Mouse (Mus musculus) small intestine, adult 2 months (tissue): ENCODE results near the gene Cpa2. TPM values are rescaled to one million over a fixed set of nuclear protein-coding genes. Genes with fewer than 3 reads are reported as not detected.

Experiments used
- H3K27ac ChIP-seq: fragments of 200-500 bp; 2 replicates; pipeline ENCODE4 v1.5.1; 2012; ENCODE audit warnings: low read depth, low read length, control low read depth, inconsistent platforms; ENCODE audit not compliant: insufficient read depth
- H3K27me3 ChIP-seq: fragments of 200-500 bp; 2 replicates; pipeline ENCODE4 v1.6.1; 2012; ENCODE audit warnings: mild to moderate bottlenecking, moderate library complexity, low read length, inconsistent platforms; ENCODE audit not compliant: control insufficient read depth, insufficient read depth
- H3K36me3 ChIP-seq: fragments of 200-500 bp; 2 replicates; pipeline ENCODE4 v1.6.1; 2012; ENCODE audit warnings: mild to moderate bottlenecking, low read length, control low read depth, inconsistent platforms; ENCODE audit not compliant: control insufficient read depth, insufficient read depth
- H3K4me1 ChIP-seq: fragments of 200-500 bp; 2 replicates; pipeline ENCODE4 v1.6.1; 2012; ENCODE audit warnings: low read length, inconsistent platforms, mixed read lengths; ENCODE audit not compliant: control insufficient read depth, insufficient read depth, insufficient read length
- H3K4me3 ChIP-seq: fragments of 200-500 bp; 2 replicates; pipeline ENCODE4 v1.5.1; 2012; ENCODE audit warnings: low read depth, mild to moderate bottlenecking, control low read depth, inconsistent platforms, low read length, moderate library complexity
- CTCF ChIP-seq: fragments of 200-500 bp; IDR thresholded peaks from 2 replicates; pipeline ENCODE4 v1.5.1; 2012; ENCODE audit warnings: low read depth, mild to moderate bottlenecking, control low read depth, inconsistent platforms, low read length, moderate library complexity, mixed read lengths; ENCODE audit not compliant: insufficient replicate concordance, insufficient read length; ENCODE audit errors: extremely low read depth
- POLR2A ChIP-seq: fragments of 200-500 bp; IDR thresholded peaks from 2 replicates; pipeline ENCODE4 v1.6.1; 2012; ENCODE audit warnings: low read depth, mild to moderate bottlenecking, control low read depth, inconsistent platforms, low read length, moderate library complexity
- WGBS: fragments of 180-500 bp; shearing (Covaris S2); methylation state at CpG from one replicate; pipeline ENCODE4 v1.1.7; 2018; 5-methylcytosine and 5-hydroxymethylcytosine counted together
- polyA plus RNA-seq: library from polyadenylated mRNA; depleted of rRNA; stranded (reverse); fragments of >200 nt; gene quantifications from 2 replicates; pipeline ENCODE4 v1.2.3, GENCODE M21; 2012

Gene Cpa2
- polyA plus RNA-seq, 1 experiment: 0.90 TPM

GRCm38 (mm10) chr6:30553381-30554010 is 12.1 kb downstream of the Cpa2 start:
- Histone ChIP-seq H3K4me1 (no peaks in the 10 kb centered on the region), H3K4me3 (no peak overlapping the region), H3K27me3 (no peaks in the 10 kb centered on the region), H3K27ac (no peak overlapping the region), H3K36me3 (no peaks in the 10 kb centered on the region)
- TF ChIP-seq POLR2A (no peak), CTCF (no peak)
- 84% methylated on average over 7 of the region's 7 CpGs for WGBS

- H3K27me3 ChIP-seq: no peaks in the 10 kb centered on the region
- H3K4me1 ChIP-seq: no peaks in the 10 kb centered on the region
- H3K27ac ChIP-seq: no peak overlapping the region
- H3K4me3 ChIP-seq: no peak overlapping the region
- no peaks in the 10 kb centered on the region for H3K36me3 ChIP-seq
- TF ChIP-seq CTCF (no peak), POLR2A (no peak)
- WGBS: 83% methylated on average over 5 of the region's 5 CpGs
Observed at GRCm38 (mm10) chr6:30554092-30554491, 12.7 kb downstream of the Cpa2 start.

- WGBS: 96% methylated on average over 5 of the region's 5 CpGs
- no peak overlapping the region for H3K4me3 ChIP-seq
- no peaks in the 10 kb centered on the region for H3K27me3 ChIP-seq
- H3K4me1 ChIP-seq: no peaks in the 10 kb centered on the region
- no peaks in the 10 kb centered on the region for H3K36me3 ChIP-seq
- TF ChIP-seq CTCF (no peak), POLR2A (no peak)
- no peak overlapping the region for H3K27ac ChIP-seq
Observed at GRCm38 (mm10) chr6:30554621-30555170, 13.3 kb downstream of the Cpa2 start.

DNA sequence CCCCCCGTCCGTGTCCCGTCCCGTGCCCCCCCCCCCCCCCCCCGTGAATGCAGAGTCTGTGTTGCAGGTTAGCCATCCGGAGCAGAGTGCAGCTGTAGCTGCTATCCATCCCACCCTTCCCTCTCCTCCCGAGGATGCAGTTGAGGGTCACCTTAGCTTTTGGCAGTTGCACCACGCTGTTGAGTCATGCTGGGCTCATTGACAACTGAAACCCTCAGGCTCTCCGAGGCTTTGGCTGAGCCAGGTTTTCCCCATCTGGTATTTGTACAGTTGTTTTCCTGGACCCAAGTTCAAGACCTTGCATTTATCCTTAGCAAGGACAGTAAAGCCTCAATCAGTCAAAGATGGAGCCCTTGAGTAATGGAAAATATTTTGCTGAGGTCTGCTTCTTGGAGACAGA is 14.7 kb downstream of the Cpa2 start:
- no peak for TF ChIP-seq CTCF
- TF ChIP-seq POLR2A: no peak

DNA sequence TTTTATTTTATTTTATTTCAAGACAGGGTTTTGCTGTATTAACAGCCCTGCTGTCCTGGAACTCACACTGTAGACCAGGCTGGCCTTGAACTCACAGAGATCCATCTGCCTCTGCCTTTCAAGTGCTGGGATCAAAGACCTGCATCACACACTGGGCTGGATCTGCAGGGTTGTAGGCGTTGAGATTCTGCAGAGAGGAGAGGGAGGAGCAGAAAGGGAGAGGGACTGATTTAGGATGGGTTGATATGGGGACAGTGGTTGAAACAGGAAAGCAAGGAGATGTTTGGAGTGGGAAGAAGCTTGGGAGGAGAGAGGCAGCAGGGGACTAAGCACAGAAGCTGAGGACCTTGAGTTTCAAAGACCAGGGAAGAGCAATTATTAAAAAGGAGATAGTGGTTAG is 18.3 kb downstream of the Cpa2 start:
- Histone ChIP-seq H3K36me3 (no peaks in the 10 kb centered on the region), H3K4me1 (no peaks in the 10 kb centered on the region), H3K27ac (no peak overlapping the region), H3K4me3 (no peak overlapping the region), H3K27me3 (no peaks in the 10 kb centered on the region)
- TF ChIP-seq CTCF (no peak), POLR2A (no peak)
- 58% methylated on average over 1 of the region's 1 CpGs for WGBS

More for the DNA sequence above, 14.7 kb downstream of the Cpa2 start:
- 61% methylated on average over 5 of the region's 9 CpGs for WGBS
- Histone ChIP-seq H3K4me1 (no peaks in the 10 kb centered on the region), H3K27ac (no peak overlapping the region), H3K27me3 (no peaks in the 10 kb centered on the region), H3K4me3 (no peak overlapping the region), H3K36me3 (no peaks in the 10 kb centered on the region)

DNA sequence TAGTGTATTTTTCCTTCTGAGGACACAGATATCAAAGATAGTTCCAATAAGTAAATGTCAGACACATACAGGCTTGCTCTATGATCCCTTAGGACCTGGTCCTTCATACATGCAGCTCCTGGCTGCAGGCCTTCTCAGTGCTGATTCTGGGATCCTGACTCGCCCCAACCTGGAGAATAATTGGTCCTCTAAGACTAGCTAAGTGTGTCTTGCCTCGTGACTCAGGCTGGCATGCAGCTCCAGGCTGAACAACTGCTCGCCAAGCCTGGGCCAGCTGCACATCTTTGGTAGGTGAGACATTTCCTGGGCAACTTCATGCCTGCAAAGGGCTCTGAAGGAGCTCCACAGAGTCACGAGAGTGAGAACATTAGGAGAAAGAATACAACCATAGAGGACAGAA is 20.8 kb downstream of the Cpa2 start:
- TF ChIP-seq CTCF (no peak), POLR2A (no peak)
- WGBS: 73% methylated on average over 4 of the region's 4 CpGs
- H3K4me3 ChIP-seq: no peak overlapping the region
- H3K4me1 ChIP-seq: no peaks in the 10 kb centered on the region
- no peak overlapping the region for H3K27ac ChIP-seq
- no peaks in the 10 kb centered on the region for H3K27me3 ChIP-seq
- no peaks in the 10 kb centered on the region for H3K36me3 ChIP-seq

DNA sequence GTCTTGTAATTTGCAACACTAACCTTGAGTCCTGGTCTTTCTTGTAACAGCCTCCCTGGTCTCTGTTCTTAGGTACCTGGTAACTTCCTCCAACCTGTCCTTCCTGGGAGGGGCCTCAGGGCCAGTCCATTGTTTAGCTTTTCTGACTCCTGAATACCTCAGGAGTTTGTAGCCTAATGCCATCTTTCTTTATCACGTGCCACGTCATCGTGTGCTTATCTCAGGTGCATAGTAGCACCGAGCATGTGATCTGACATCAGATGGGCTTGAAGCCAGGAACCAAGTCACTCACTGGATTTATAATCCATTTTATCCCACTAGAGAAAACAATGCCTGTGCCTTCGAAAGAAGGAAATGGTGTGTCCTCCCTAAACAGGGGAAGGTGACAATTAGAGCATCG is 22.2 kb downstream of the Cpa2 start:
- H3K36me3 ChIP-seq: no peaks in the 10 kb centered on the region
- no peaks in the 10 kb centered on the region for H3K4me1 ChIP-seq
- H3K4me3 ChIP-seq: no peak overlapping the region
- H3K27ac ChIP-seq: no peak overlapping the region
- no peak for TF ChIP-seq POLR2A
- TF ChIP-seq CTCF: no peak
- WGBS: 23% methylated on average over 6 of the region's 6 CpGs
- H3K27me3 ChIP-seq: no peaks in the 10 kb centered on the region
